Mouse (Mus musculus): Measurements from ENCODE around the gene Trhr2.

Trhr2 gene

GRCm38 (mm10) chr8:122329553-122330239 lies 30.9 kb downstream of the Trhr2 start:
- no peak for DNase-seq

GRCm38 (mm10) chr8:122329072-122329471 lies 31.5 kb downstream of the Trhr2 start:
- DNase-seq = no peak

DNA sequence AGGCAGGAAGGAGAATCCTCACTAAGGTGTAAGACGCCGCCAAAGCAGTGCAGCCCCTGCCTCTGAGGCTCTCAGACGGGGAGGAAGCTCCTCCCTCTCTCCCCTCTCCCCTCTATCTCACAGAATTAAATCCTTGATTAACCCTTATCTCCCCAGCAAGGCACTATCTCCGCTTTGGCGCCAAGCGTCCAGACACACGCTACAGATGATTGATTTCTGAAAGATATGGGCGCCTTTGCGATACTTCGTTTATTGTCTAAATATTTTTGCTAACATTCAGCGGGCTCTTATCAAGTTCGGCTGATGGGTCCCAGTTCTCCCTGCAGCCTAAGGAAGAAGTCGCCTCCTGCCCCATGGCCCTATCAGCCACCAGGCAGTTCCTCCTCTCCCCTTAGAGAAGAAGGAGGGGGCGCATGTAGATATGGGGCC lies 34.4 kb downstream of the Trhr2 start:
- no peak for DNase-seq

- no peak for DNase-seq
These were observed 35.4 kb downstream of the Trhr2 start for GRCm38 (mm10) chr8:122325196-122325595.

DNA sequence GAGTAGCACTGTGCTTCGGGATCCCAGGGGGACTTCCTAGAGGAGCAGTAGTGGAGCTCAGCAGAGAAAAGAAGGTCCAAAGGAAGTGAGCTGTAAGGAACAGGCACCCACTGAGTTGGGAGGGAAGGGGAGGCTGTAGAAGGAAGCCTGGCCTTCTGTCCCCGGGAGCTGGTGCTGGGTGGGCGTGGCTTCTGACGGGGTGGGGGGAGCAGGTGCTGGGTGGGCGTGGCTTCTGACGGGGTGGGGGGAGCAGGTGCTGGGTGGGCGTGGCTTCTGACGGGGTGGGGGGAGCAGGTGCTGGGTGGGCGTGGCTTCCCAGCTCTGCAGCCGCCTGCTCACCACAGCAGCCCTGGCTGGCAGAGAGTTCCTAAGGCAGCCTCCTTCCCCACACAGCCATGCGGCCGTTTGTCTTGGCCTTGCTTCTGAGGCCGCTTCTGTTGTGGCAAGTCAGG lies 36.6 kb downstream of the Trhr2 start:
- peak; percentile 31 to 36 for DNase-seq

DNA sequence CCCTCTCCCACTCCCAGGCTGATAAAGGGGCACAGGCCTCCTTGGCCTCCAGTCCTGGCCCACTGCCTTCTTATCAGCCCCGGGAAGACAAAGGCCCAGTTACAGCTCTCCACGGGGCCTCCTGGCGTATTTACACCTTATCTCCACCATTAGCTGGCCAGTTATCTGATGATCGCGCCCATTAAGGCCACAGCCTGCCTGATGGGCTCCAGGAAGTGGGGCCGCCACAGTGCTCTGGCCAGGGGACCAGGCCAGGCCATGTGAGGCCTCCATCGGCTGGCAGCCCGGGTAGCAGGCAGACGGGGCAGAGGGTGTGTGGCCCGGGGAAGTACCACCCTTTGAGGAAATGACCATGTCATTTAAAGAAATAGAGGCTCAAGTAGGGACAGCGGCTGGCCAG lies 37.8 kb downstream of the Trhr2 start:
- DNase-seq = no peak

GRCm38 (mm10) chr8:122322126-122322525 lies 38.4 kb downstream of the Trhr2 start:
- DNase-seq = no peak

DNA sequence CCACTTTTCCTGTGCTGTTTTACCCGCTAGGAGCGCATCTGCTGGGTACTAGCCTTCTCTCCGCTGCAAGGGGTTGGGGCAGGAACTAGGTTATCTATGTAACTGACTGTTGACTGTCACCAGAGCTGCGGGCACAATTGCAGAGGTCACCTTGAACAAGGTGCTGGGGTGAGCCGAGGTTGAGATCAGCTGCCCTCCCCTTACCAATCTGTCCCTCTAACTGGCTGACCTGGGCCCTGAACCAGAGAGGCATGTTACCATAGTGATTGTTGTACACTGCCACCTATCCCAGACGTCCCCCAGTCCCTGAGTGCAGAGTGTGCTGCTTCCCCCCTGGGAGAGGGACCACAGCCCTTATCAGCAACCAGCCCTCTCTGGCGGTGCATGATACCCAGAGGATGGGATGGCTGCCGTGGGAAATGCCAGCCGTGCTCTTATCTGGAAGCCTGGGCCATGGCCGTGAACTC lies 39.1 kb downstream of the Trhr2 start:
- no peak for DNase-seq

GRCm38 (mm10) chr8:122320541-122320940 lies 40.0 kb downstream of the Trhr2 start:
- DNase-seq = no peak

- no peak for DNase-seq
These were observed 40.9 kb downstream of the Trhr2 start for GRCm38 (mm10) chr8:122319708-122320075.

DNA sequence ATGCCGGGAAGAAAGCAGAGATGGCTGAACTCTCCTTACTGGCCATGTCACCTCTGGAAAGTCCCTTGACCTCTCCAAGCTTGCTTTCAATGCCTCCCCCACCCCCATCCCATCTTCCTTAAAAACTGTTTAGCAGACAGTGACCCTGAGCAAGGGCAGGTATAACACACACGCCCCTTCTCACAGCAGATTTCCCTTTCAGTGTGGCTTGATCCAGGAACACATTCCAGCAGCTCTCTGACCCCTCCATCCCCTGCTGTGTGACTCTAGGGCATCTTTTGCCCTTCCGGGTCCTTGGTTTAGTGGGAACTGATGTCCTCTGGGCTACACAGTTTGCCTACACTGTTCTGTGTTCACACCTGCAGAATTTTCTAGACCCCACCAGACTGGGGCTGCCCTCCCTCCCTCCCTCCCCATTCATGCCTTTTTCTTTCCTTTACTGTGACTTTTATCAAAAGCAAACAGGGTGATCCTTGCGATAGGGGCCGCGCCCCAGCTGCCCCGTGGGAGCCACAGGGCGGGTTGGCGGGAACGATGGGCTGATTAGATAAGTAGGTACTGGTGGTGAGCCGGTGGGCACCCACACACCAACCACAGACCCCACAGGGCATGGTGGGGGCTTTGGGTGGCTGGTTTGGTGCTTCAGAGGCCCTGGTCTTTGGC lies 41.4 kb downstream of the Trhr2 start:
- DNase-seq = no peak

DNA sequence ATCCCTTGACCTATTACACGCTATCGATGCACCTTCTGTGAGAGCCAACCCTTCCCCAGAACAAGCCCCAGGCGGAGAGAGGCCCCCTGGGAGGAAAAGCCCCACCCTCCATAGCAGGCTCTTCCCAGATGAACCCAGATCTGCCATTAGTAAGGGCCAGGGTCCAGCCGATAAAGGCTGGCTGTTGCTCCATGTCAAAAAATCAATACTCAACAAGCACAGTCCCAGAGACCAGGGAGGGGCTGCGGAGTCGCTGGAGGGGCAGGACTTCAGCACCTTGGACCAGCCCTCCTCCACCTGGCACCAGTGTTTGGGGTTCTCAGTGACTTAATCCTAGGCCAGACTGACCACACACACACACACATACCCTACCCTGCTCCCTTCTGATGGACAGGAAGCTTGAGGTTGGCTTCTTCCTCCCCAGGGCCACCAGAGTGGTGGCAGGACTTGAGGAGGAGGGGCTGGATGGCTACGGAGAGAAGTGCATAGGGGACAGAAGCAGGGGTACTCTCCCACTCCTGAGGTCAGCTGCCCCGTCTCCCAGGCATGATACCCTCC lies 42.5 kb downstream of the Trhr2 start:
- DNase-seq = no peak

DNA sequence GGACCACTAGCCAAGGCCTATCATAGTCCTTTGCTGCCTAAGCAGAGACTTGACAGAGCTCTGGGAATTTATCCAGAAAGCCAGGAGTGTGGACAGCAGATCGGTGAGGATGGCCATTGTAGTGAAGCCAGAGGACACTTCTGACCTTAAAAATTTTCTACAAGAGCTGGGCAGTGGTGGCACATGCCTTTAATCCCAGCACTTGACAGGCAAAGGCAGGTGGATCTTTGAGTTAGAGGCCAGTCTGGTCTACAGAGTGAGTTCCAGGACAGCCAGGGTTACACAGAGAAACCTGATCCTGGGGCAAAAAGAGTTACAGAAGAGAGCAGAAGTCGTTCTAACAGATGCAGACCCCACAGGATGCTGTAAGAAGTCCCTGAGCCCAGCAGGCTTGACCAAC lies 44.1 kb downstream of the Trhr2 start:
- no peak for DNase-seq

DNA sequence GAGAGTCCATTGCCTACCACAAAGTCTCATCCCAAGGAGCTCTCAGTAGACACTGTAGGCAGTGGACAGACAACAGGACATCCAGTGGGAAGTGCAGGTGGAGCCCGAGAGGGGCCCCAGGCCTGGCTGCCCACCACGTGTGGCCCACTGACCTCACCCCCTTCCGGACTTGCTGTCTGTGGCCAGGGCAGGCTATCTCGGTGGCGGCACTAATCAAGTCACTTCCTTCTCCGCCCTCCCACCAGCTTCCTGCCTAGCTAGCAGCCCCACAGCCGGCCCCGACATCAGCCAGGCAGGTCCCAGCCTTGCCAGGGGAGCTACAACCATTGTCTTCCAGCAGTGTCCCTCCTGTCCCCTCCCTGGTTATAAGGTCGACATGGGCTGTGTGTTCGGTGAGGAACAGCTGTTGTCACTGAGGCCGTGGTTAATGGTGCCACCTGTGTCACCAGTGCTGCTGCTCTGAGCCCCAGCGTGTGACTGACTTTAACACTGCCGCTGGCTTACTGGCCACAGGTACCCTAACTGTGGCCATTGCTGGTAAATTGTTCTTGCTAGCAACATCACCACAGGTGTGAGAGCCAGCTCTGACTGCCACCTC lies 45.5 kb downstream of the Trhr2 start:
- peak; percentile 47 to 51 for DNase-seq

DNA sequence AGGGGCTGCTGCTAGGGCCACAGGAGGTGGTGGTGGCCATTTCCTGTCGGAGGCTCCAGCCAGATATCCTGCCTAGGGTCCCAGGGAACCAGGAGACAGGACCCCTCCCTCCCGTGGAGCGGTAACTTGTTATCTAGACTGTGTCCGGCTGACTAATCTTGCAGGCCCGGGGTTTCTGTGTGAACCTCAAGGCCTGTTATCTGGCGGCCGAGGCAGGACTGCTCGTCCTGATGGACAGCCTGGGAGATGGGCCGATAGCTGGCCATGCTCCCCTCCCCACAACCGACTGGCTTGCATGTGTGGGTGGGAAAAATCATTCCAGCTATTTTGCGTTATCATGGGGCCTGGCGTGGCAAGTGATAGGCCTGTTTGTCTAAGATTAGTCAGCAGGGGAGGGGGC lies 47.2 kb downstream of the Trhr2 start:
- no peak for DNase-seq

- DNase-seq = no peak
These were observed 48.0 kb downstream of the Trhr2 start for GRCm38 (mm10) chr8:122312553-122312952.

GRCm38 (mm10) chr8:122311115-122311514 lies 49.4 kb downstream of the Trhr2 start:
- no peak for DNase-seq

DNA sequence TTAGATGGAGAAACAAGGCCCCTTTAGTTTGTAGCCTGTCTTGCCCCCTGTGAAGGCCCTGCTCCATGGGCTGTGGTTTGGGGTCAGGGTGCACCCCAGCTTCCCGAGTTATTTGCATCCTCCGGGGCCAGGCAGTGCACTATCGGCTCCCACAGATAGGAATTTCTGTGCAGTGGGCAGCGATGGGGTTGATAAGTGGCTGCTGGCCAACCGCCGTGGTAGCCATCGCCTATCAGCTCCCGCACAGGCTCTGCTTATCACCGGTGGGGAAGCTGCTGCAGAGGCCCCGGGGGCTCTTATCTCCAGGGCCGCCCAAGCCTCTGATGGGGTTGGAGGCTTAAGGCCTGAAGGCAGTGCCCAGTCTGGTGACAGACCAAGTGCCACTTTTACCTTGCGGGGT lies 51.3 kb downstream of the Trhr2 start:
- DNase-seq = no peak

DNA sequence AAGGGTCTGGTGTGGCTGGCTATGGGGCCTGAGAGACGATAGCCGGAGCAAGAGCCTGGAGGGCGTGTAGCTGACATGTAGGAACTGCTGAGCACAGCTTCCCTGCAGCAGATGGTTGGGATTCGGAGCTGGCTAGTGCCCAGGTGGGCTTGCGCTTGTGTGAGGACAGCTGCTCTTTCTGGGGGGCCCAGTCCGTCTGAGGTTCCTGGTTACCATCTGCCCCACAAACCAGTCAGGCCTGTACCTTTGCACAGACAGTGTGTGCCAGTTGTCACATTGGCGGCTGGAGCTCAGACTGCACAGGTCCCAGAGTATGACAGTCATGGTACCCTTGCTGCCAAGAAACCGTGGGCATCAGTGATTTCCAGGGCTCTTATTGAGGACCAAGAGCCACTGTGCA lies 52.7 kb downstream of the Trhr2 start:
- DNase-seq = no peak
